Mouse (Mus musculus) right cerebral cortex, adult 2 months (tissue): Measurements from ENCODE around the gene Grcc10.
A peak's percentile ranks its signal among the peaks of the same experiment; 100 is the strongest.

ENCODE experiments used
- DNase-seq, 2 experiments: peaks; one replicate each; pipeline ENCODE4 v3.0.0; 2021 to 2022; ENCODE audit warnings: low spot score in 2 of 2

Gene Grcc10

GRCm38 (mm10) chr6:124702102-124702783 lies 38.9 kb downstream of the Grcc10 start:
- DNase-seq: no peak

DNA sequence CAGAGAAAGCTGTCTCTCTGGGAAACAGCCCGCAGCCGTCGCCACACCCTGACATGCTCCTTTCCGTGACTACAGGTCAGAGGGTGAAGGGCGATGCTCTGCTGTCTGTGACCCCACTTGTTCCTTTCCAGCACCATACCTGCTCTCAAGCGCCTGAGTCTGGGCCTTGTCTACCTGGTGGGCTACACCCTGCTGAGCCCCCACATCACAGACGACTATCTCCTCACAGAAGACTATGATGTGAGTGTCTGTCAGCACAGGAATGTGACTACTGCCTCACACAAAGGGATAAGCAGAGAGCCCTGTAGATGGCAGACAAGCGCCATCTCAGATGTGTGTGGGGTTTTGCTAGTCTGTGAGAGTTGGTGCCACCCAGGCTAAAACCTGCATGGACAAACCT lies 39.8 kb downstream of the Grcc10 start:
- DNase-seq: peak in 1 of 2 experiments; percentile 23

- DNase-seq: peak; percentile 47 to 67
These were observed 41.1 kb downstream of the Grcc10 start for GRCm38 (mm10) chr6:124699962-124700610.

DNA sequence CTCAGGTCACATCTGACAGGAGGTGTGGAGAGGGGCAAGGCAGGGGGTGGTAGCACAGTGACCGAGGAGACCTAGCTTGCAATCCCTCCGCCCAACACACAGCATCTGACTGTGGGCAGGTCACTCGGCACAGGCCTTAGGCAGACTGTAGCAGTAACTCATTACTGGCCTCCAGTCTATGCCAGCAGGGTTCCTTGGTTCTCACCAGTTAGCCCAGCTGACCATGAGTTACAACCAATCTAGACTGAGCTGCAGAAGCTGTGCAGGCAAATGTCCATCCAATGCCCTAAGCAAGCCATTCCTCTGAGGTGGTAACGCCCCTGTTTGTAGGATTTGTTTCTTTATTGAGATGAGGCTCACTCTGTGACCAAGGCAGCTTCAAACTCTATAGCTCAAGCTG lies 41.8 kb downstream of the Grcc10 start:
- DNase-seq: no peak

DNA sequence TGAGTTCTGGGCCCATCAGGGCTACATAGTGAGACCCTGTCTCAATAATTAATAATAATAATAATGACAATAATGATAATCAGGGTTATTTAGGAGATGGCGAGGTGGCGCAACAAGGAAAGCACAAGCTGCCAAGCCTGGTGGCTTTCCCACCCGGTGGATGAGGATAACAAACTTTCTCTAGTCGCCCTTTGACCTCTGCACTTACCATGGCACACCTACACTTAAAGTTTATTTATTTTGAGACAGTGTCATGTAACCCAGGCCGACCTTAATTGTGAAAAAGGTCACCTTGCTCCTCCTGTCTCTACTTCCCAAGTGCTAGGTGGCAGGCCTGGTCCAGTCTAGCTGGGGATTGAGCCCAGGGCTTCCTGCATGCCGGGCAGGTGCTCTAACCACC lies 42.4 kb downstream of the Grcc10 start:
- DNase-seq: no peak

DNA sequence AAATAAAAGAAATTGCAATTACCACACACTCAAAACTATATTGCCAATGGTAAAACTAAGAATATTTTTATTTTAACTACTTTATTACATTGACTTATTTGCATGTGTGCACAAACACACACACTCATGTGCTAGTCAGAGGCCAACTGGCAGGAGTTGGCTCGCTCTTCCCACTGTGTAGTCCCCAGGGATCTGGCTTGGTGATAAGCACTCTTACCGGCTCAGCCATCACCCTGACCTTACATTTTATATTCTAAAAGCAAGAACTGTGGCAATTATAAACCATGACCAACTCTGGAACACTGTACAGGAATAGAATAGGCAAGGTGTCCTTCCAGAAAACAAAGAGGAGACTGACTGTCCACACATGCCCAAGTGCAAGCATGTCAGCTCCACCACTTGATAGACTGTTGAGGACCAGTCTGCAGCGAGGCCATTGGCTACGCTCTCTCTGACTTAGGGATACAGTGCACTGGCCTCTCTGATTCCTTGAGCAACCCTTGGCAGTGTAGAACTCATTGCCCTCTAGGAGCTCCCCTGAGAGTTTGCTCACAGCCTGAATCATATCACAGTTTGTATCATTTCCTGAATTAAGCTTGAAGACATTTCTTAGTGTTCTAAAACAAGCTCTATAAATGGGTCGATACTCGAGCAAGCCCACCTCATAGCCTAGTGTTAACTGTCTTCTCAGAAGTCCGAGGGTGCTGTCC lies 44.6 kb downstream of the Grcc10 start:
- no peak for DNase-seq

DNA sequence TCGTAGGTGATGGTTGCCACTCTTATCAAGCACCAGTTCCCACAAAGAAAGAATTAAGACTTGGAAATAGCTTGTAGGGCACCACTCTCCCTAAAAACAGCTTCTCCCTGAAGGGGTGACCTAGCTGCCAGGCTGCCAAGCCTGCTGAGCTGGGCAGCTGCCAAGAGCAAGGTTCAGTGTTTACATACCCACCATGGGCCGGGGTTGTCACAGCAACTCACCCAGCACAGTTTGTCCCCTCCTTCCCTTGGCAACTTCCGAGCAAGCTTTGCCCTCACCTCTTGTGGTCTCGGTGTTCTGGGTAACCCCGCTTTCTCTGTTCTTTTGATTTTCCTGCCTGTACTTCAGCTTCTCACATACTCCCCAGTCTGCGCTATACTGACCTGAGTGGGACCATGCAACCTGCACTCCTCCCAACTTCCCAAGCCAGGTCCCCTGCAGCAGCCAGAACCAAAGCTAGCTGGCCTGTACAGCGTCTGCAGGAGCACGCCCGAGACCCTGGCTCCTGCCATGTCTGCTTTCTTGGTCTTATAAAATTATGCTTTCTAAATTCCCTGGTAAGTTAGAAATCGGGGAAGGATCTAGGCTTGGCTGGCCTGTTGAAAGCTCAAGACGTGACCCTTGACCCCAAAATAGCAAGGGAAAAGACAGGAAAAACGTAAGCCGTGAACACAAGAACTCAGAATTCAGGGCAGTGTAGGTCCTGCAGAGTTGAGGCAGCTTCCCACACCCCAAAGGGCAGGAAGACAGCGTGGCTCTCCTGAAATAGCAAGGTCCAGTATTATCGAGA lies 46.8 kb downstream of the Grcc10 start:
- peak; percentile 46 to 55 for DNase-seq

DNA sequence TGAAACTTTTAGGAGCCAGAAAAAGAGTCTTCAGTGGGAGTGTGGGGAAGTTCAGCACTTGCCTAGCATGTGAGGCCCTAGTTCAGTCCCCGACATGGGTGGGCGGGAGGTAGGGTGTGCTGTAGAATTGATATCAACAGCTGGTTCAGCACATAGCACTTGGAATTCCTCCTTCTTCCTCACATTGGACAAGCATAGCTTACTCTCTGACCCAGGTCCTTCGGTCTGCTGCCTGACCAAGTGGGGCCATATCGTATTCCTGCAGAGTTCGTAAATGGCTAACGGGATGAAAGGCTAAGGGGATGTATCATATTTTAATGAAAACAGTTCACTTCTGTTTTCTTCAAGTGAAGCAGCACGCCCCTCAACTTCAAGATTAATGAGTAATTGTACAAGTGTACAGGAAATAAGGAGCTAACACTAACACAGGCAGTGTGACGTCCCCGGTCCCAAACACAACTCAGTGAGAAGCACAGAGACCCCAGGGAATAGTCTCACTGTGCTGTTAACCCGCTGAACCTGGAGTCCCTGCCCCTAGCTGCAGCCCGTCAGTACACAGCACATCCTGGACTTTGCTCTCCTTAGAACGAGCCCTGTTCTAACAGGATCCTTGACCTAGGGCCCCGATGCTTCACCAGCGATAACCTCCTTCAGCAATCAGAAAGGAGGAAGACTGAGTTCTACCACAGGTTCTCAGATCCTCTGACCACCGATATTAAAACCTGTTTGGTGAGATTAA lies 47.8 kb downstream of the Grcc10 start:
- no peak for DNase-seq

DNA sequence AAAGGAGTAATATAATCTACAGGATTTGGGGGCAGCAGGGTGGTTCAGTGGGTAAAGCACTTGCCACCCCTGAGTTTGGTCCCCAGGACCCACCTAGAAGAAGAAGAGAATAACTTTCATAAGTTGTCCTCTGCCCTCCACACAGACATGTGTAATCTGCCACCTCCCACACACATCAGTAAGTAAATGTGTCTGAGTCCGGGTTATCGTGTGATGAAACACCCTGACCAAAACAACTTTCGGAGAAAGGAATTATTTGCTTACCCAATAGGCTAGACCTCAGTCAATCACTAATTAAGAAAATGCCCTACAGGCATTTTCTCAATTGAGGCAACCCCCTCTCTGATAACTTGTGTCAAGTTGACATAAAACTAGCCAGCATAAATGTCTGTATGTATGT lies 50.7 kb downstream of the Grcc10 start:
- DNase-seq: no peak
